Mouse (Mus musculus) stomach, embryonic 16.5 days (tissue): ENCODE measurements around the gene Apol9b. TPM values are rescaled to one million over a fixed set of nuclear protein-coding genes. Genes with fewer than 3 reads are reported as not detected.
"Not testable (repeated sequence)": the region's sequence is repeated elsewhere in the genome, so short reads cannot be mapped to it uniquely, and the experiment has no call there.

Source experiments
- ATAC-seq: fragments of 200-750 bp; cut with Nextera tagmentation; 2 replicates; pipeline ENCODE4 v1.8.0; 2017; ENCODE audit warnings: moderate number of reproducible peaks, moderate TSS enrichment; ENCODE audit not compliant: insufficient read depth, low FRiP score
- H3K27ac ChIP-seq: fragments of 300-500 bp; sonication (generic); 2 replicates; pipeline ENCODE4 v1.5.1; 2014; ENCODE audit warnings: low read length
- H3K27me3 ChIP-seq: fragments of 300-500 bp; sonication (generic); 2 replicates; pipeline ENCODE4 v1.6.1; 2014; ENCODE audit warnings: low read length, control low read depth, mixed read lengths; ENCODE audit not compliant: control insufficient read depth, insufficient read depth
- H3K36me3 ChIP-seq: fragments of 300-500 bp; sonication (generic); 2 replicates; pipeline ENCODE4 v1.6.1; 2014; ENCODE audit warnings: low read length; ENCODE audit not compliant: control insufficient read depth, insufficient read depth
- H3K4me1 ChIP-seq: fragments of 300-500 bp; sonication (generic); 2 replicates; pipeline ENCODE4 v1.6.1; 2014; ENCODE audit warnings: low read length, control low read depth, mixed read lengths; ENCODE audit not compliant: control insufficient read depth, insufficient read depth
- H3K4me2 ChIP-seq: fragments of 300-500 bp; sonication (generic); 2 replicates; pipeline ENCODE4 v1.6.1; 2014; ENCODE audit warnings: low read depth, low read length, mixed read lengths
- H3K4me3 ChIP-seq: fragments of 300-500 bp; sonication (generic); replicated peaks from 2 replicates; pipeline ENCODE4 v1.5.1; 2014; ENCODE audit warnings: mild to moderate bottlenecking, low read length
- H3K9ac ChIP-seq: fragments of 300-500 bp; sonication (generic); 2 replicates; pipeline ENCODE4 v1.6.1; 2014; ENCODE audit warnings: low read length
- H3K9me3 ChIP-seq: fragments of 300-500 bp; sonication (generic); replicated peaks from 2 replicates; pipeline ENCODE4 v1.6.1; 2016; ENCODE audit warnings: low read length, control low read depth; ENCODE audit not compliant: control insufficient read depth
- WGBS: fragments of 180-500 bp; shearing (Covaris S2); extraction: QIAGEN DNeasy Blood & Tissue Kit; methylation state at CpG from one replicate; pipeline ENCODE4 v1.1.7; 2014; 5-methylcytosine and 5-hydroxymethylcytosine counted together
- polyA plus RNA-seq: library from polyadenylated mRNA; unstranded; fragments of >200 nt; fragmentation: Nextera tagmentation; extraction: Ambion mirVana; gene quantifications from 2 replicates; pipeline ENCODE4 v1.2.1, GENCODE M21; 2015

Gene Apol9b
- polyA plus RNA-seq, 1 experiment from 2014 or later: 0.37 TPM

DNA sequence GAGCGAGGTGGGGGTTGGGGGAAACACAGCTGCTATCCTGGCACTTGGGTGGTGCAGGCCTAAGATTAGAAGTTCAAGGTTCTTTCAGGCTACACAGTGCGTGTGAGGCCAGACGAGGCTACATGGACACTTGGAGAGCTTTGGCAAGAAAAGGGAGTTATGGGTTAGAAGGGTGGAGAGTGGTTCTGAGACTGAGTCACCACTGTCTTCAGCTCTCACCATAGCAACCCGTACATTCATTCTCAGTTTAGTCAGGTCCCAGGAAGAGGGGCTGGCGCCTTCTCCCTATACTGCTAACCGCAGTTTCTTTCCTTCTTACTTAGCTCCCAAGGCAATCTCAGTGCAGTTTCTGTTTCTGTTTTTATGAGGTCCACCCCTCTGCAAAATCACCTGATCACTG is 12.7 kb downstream of the Apol9b start:
- not testable (repeated sequence) for ATAC-seq, H3K9ac ChIP-seq, H3K4me2 ChIP-seq, H3K36me3 ChIP-seq, H3K27ac ChIP-seq, H3K4me3 ChIP-seq, H3K4me1 ChIP-seq, H3K27me3 ChIP-seq, H3K9me3 ChIP-seq
- WGBS: 74% methylated on average over 6 of the region's 6 CpGs

DNA sequence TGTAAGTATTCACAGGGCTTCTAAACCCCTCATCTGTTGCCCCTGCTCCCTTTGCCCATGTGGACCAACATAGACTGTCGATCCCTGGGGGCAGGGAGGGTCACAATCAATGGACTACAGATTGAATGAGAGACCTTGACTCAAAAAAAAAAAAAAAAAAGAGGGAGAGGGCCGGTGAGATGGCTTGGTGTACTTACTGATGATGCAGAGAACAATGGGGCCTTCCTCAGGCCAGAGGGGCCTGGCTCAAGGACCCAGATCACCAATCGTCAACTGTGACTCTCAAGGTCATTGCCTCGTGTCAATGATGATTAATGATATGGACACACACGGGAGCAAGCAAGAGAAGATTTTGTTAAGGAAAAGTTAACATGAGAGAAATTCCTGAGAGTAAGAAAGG is 15.8 kb downstream of the Apol9b start:
- Histone ChIP-seq H3K36me3 (no peaks in the 10 kb centered on the region), H3K27ac (no peak overlapping the region), H3K27me3 (no peaks in the 10 kb centered on the region), H3K9ac (no peak overlapping the region), H3K9me3 (no peaks in the 10 kb centered on the region), H3K4me3 (no peak overlapping the region), H3K4me1 (no peaks in the 10 kb centered on the region), H3K4me2 (no peak overlapping the region)
- no peak for ATAC-seq
- 27% methylated on average over 5 of the region's 5 CpGs for WGBS

DNA sequence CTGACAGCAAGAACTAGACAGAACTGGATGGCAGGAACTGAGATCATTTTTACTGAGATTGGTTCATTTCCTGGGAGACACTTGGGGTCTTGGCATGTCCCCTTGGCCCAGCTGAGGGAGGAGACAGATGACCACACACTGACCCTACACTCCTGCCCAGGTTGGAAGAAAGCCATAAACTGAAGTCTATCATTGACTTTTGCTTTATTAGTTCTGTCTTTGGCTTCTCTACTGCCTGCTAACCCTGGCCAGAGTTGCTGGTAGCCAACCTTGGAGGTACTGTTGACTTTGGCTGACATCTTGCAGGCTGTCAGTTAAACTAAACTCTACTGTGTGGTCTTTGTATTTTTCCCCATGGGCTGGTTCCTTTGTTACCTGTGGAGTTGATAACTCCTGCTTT is 16.2 kb downstream of the Apol9b start:
- no peak overlapping the region for H3K4me2 ChIP-seq
- H3K36me3 ChIP-seq: no peaks in the 10 kb centered on the region
- no peak overlapping the region for H3K27ac ChIP-seq
- no peak for ATAC-seq
- no peaks in the 10 kb centered on the region for H3K4me1 ChIP-seq
- H3K4me3 ChIP-seq: no peak overlapping the region
- no peak overlapping the region for H3K9ac ChIP-seq
- H3K27me3 ChIP-seq: no peaks in the 10 kb centered on the region
- no peaks in the 10 kb centered on the region for H3K9me3 ChIP-seq

DNA sequence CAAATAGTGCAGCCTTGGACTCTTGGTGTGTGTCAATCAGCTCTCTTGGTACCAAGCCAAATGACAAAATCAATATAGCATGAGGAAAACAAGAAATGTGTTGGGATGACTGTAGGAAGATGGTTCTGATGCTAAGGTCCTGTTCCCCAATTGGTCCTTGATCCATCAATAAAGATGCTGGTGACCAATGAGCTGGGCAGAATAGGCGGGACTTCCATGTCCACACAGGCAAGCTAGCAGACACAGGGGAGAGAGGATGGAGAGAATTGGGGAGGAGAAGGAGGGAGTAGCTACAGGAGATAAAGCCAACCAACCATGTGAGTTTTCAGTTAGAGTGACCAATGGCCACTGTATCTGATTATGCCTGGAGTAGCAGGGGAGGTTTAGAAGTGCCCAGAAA is 17.5 kb downstream of the Apol9b start:
- Histone ChIP-seq H3K4me3 (no peak overlapping the region), H3K9me3 (no peaks in the 10 kb centered on the region), H3K36me3 (no peaks in the 10 kb centered on the region), H3K4me2 (no peak overlapping the region), H3K4me1 (no peaks in the 10 kb centered on the region), H3K27me3 (no peaks in the 10 kb centered on the region), H3K9ac (no peak overlapping the region), H3K27ac (no peak overlapping the region)
- WGBS: 97% methylated on average over 1 of the region's 1 CpGs
- no peak for ATAC-seq

DNA sequence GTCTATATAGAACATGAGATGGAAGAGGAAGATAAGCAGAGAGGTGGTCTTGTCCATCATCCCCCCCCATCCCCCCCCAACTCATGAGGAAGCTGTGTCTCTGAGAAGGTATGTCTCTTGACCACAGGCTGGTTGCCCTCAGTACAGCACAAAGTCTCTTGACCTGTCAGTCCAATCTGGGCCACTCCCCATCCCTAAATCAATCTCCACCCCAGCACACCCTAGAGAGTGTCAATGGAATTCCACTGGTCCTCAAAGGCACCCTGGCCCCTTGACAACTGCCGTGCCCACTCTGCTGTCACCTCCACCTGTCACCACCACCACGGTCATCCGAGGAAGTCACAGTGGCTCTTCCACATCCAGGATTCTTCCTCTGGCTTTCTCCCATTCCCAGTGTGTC is 19.6 kb downstream of the Apol9b start:
- Histone ChIP-seq H3K27me3 (no peaks in the 10 kb centered on the region), H3K36me3 (no peaks in the 10 kb centered on the region), H3K9ac (no peak overlapping the region), H3K4me2 (no peak overlapping the region), H3K4me1 (no peaks in the 10 kb centered on the region), H3K9me3 (no peaks in the 10 kb centered on the region), H3K4me3 (no peak overlapping the region), H3K27ac (no peak overlapping the region)
- WGBS: 73% methylated on average over 3 of the region's 3 CpGs
- ATAC-seq: no peak

DNA sequence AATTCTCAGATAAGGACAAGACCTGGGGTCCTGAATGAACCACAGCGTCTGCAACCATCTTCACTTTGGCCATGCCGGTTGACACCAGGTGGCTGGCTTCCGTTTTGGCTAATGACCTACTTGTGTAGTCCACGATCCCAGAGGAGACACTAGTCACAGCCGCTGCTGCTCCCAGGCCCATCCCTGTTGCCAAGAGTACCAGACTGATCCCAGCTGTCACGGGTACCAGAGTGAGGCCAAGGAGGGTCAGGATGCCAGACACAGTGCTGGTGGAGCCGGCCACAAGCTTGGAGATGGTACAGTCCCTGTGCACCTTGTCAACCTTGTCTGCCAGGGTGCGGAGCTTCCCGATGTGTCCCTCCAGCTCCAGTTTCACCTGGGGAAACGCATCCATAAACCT is 20.9 kb downstream of the Apol9b start:
- 94% methylated on average over 10 of the region's 10 CpGs for WGBS
- ATAC-seq: no peak
- Histone ChIP-seq H3K9ac (no peak overlapping the region), H3K36me3 (no peaks in the 10 kb centered on the region), H3K4me1 (no peaks in the 10 kb centered on the region), H3K9me3 (no peaks in the 10 kb centered on the region), H3K4me3 (no peak overlapping the region), H3K27ac (no peak overlapping the region), H3K4me2 (no peak overlapping the region), H3K27me3 (no peaks in the 10 kb centered on the region)

DNA sequence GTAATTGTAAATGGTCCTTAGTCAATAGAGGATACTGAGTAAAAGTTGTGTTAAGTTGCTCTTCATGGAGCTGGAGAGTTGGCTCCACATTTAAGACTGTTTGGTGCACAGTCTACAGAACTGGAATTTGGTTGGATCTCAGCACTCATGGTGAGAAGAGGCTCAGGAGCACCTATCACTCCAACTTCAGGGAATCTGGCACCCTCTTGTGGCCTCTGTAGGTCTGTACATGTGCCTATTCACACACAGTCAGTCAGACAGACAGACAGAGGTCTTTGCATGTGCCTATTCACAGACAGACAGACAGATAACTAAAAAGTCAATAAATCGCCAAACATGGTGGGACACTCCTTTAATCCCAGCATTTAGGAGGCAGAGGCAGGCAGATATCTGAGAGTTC is 21.6 kb downstream of the Apol9b start:
- Histone ChIP-seq H3K9ac (no peak overlapping the region), H3K27me3 (no peaks in the 10 kb centered on the region), H3K4me3 (no peak overlapping the region), H3K36me3 (no peaks in the 10 kb centered on the region), H3K9me3 (no peaks in the 10 kb centered on the region), H3K27ac (no peak overlapping the region), H3K4me1 (no peaks in the 10 kb centered on the region), H3K4me2 (no peak overlapping the region)
- ATAC-seq: no peak
- 26% methylated on average over 1 of the region's 1 CpGs for WGBS

DNA sequence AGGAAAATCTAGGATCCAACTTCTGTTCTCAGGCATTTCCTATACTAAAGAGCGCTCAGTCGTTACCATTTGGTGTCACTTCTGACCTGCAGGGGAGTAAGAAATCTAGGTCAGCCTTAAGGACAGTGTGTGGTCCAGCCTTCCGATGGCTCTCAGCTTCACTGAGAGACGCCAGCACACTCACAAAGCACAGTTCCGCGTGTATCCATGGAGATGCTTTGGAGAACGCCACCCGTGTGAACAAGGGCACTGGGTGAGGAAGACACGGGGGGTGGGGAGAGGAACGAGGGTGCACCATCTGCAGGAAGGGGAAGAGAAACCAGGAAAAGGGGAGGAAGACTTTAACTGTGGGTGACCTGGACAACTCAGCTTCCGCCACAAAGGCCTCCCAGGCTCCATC is 23.6 kb downstream of the Apol9b start:
- no peaks in the 10 kb centered on the region for H3K36me3 ChIP-seq
- H3K4me2 ChIP-seq: no peak overlapping the region
- ATAC-seq: no peak
- H3K4me3 ChIP-seq: no peak overlapping the region
- no peaks in the 10 kb centered on the region for H3K27me3 ChIP-seq
- H3K4me1 ChIP-seq: no peaks in the 10 kb centered on the region
- WGBS: 58% methylated on average over 11 of the region's 11 CpGs
- H3K27ac ChIP-seq: no peak overlapping the region
- H3K9me3 ChIP-seq: no peaks in the 10 kb centered on the region
- H3K9ac ChIP-seq: no peak overlapping the region

DNA sequence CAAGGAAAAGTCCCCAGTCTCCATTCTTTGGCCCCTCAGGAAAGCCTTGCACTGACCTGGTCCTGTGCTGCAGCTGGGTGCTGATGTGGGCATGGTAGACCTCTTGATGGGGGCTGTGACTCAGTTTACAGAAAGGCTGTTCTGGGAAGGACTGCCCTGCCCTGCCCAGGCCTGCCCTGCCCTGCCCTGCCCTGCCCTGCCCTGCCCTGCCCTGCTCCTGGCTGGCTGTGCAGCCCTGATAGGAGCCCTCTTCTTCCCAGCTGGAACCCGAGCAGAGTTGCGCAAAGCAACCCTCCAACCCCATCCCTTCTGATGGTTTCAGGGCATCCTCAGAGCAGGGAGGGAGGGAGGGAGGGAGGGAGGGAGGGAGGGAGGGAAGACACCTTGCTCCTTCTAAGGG is 26.3 kb downstream of the Apol9b start:
- Histone ChIP-seq H3K9me3 (no peaks in the 10 kb centered on the region), H3K27ac (no peak overlapping the region), H3K27me3 (no peaks in the 10 kb centered on the region), H3K4me2 (no peak overlapping the region), H3K4me3 (no peak overlapping the region), H3K9ac (no peak overlapping the region), H3K36me3 (peaks cover 3% of the 10 kb centered on the region; the same call in 1 of the 2 replicates), H3K4me1 (no peaks in the 10 kb centered on the region)
- ATAC-seq: peak; percentile 66
- 17% methylated on average over 2 of the region's 2 CpGs for WGBS

DNA sequence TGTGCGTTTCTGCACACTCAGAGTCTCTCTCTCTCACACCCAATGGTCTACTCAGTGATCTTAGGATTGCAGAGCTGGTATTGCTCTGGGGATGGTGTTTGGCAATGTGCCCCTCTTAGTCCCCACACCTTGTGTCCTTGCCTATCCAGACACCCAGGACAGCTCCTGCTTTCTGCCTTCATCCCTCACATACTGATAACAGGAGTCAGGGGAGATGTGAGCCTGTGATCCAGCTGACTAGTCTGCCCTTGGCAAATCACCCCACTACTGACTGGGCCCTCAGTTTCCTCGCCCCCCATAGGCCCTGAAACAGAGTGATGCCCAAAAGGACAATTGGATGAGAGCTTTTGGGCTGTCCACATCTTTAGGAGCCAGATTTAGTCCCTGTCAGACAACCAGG is 27.2 kb downstream of the Apol9b start:
- no peak overlapping the region for H3K9ac ChIP-seq
- no peak for ATAC-seq
- peaks cover 6% of the 10 kb centered on the region; the same call in 1 of the 2 replicates for H3K36me3 ChIP-seq
- no peaks in the 10 kb centered on the region for H3K27me3 ChIP-seq
- WGBS: 60% methylated on average over 2 of the region's 2 CpGs
- no peak overlapping the region for H3K27ac ChIP-seq
- H3K4me2 ChIP-seq: no peak overlapping the region
- no peak overlapping the region for H3K4me3 ChIP-seq
- no peaks in the 10 kb centered on the region for H3K4me1 ChIP-seq
- H3K9me3 ChIP-seq: no peaks in the 10 kb centered on the region
